7 mouse cellular contexts compared by ENCODE assay signal in genomic region chr7:89404081-89404733, GRCm38 (mm10). TPM values are rescaled to one million over a fixed set of nuclear protein-coding genes. Genes with fewer than 3 reads are reported as not detected.
A peak's percentile ranks its signal among the peaks of the same experiment; 100 is the strongest.
DNase-seq lines count a peak whose midpoint lies in the region; ATAC-seq lines count a peak whose summit lies in the region.

TSS of gene Tmem135 (minus strand) at chr7:89404222.
TSS of gene Fzd4 (plus strand) at chr7:89404355.

- H3K9me3 ChIP-seq in embryonic facial prominence, embryonic 10.5 days, result no peaks in the 10 kb centered on the region
- H3K9me3 ChIP-seq in limb, embryonic 10.5 days (replicated peaks), result no peaks in the 10 kb centered on the region
- H3K9me3 ChIP-seq in midbrain, embryonic 13.5 days, result no peaks in the 10 kb centered on the region

- peak within 1 kb of the TSS; percentile 100 for H3K4me2 ChIP-seq in midbrain, embryonic 13.5 days (replicated peaks)

- ATAC-seq in granulocyte monocyte progenitor cell, adult 5-6 weeks (replicated peaks; ENCODE audit: poor library complexity, severe bottlenecking), result peak; percentile 76
- peak; percentile 96 for ATAC-seq in midbrain, embryonic 13.5 days

- H3K27ac ChIP-seq in embryonic facial prominence, embryonic 10.5 days (replicated peaks), result peak within 1 kb of the TSS; percentile 91
- H3K27ac ChIP-seq in limb, embryonic 10.5 days, result peak within 1 kb of the TSS; percentile 93
- H3K27ac ChIP-seq in midbrain, embryonic 13.5 days, result peak within 1 kb of the TSS; percentile 83

- WGBS in embryonic facial prominence, embryonic 10.5 days, result under 1% methylated on average over 62 of the region's 62 CpGs
- WGBS in limb, embryonic 10.5 days, result under 1% methylated on average over 62 of the region's 62 CpGs
- 0% methylated on average over 42 of the region's 62 CpGs for WGBS in midbrain, embryonic 13.5 days

- H3K9ac ChIP-seq in midbrain, embryonic 13.5 days (replicated peaks), result peak within 1 kb of the TSS; percentile 80

- peak; percentile 99 for DNase-seq in adrenal gland, postnatal 10 days
- DNase-seq in embryonic facial prominence, embryonic 10.5 days (ENCODE audit: low spot score), result peak; percentile 100
- peak; percentile 97 for DNase-seq in kidney, adult 11 months
- peak; percentile 99 for DNase-seq in limb, embryonic 10.5 days (ENCODE audit: low spot score)
- peak; percentile 49 for DNase-seq in spleen, adult 12 weeks (ENCODE audit: low spot score)

- peaks cover 14% of the 10 kb centered on the region for H3K27me3 ChIP-seq in embryonic facial prominence, embryonic 10.5 days (replicated peaks; ENCODE audit: low read depth, poor library complexity, severe bottlenecking)
- peaks cover 13% of the 10 kb centered on the region for H3K27me3 ChIP-seq in limb, embryonic 10.5 days (ENCODE audit: low read depth, poor library complexity, severe bottlenecking)
- peaks cover 36% of the 10 kb centered on the region for H3K27me3 ChIP-seq in midbrain, embryonic 13.5 days

- peaks cover 25% of the 10 kb centered on the region for H3K36me3 ChIP-seq in embryonic facial prominence, embryonic 10.5 days (replicated peaks)
- peaks cover 16% of the 10 kb centered on the region for H3K36me3 ChIP-seq in limb, embryonic 10.5 days
- H3K36me3 ChIP-seq in midbrain, embryonic 13.5 days, result no peaks in the 10 kb centered on the region

- peaks cover 60% of the 10 kb centered on the region for H3K4me1 ChIP-seq in embryonic facial prominence, embryonic 10.5 days
- peaks cover 40% of the 10 kb centered on the region for H3K4me1 ChIP-seq in limb, embryonic 10.5 days
- peaks cover 22% of the 10 kb centered on the region for H3K4me1 ChIP-seq in midbrain, embryonic 13.5 days (replicated peaks)

- peak within 1 kb of the TSS; percentile 87 for H3K4me3 ChIP-seq in embryonic facial prominence, embryonic 10.5 days
- H3K4me3 ChIP-seq in limb, embryonic 10.5 days, result peak within 1 kb of the TSS; percentile 89
- peak within 1 kb of the TSS; percentile 74 for H3K4me3 ChIP-seq in midbrain, embryonic 13.5 days (replicated peaks)

RNA-seq across cellular contexts. Expression of gene Tmem135, which starts in this region (rescaled TPM):
- total RNA-seq in adrenal gland, postnatal 10 days (2021), result 10 to 100 TPM; 90.8 to 97.3 TPM
- polyA plus RNA-seq in embryonic facial prominence, embryonic 10.5 days (2016; fragmentation: Nextera tagmentation; extraction: Ambion mirVana), result 15.8 and 18.0 TPM in 2 replicates
- 21.5 and 23.1 TPM in 2 replicates for total RNA-seq in granulocyte monocyte progenitor cell, adult 5-6 weeks (2014; fragmentation: Nextera tagmentation)
- 18.1 and 18.9 TPM in 2 replicates for total RNA-seq in granulocyte monocyte progenitor cell, adult 5-6 weeks (2017)
- 14.5 and 16.1 TPM in 2 replicates for polyA plus RNA-seq in limb, embryonic 10.5 days (2016; fragmentation: Nextera tagmentation; extraction: Ambion mirVana)
- 18.2 and 21.4 TPM in 2 replicates for polyA plus RNA-seq in midbrain, embryonic 13.5 days (2015; fragmentation: Nextera tagmentation; extraction: Ambion mirVana)

RNA-seq across cellular contexts. Expression of gene Fzd4, which starts in this region (rescaled TPM):
- total RNA-seq in adrenal gland, postnatal 10 days (2021), result 10 to 100 TPM; 73.5 to 79.2 TPM
- 10.2 and 11.5 TPM in 2 replicates for polyA plus RNA-seq in embryonic facial prominence, embryonic 10.5 days (2016; fragmentation: Nextera tagmentation; extraction: Ambion mirVana)
- total RNA-seq in granulocyte monocyte progenitor cell, adult 5-6 weeks (2014; fragmentation: Nextera tagmentation), result 0.34 and 2.4 TPM in 2 replicates
- total RNA-seq in granulocyte monocyte progenitor cell, adult 5-6 weeks (2017), result 0.78 and 1.1 TPM in 2 replicates
- 3.9 and 6.4 TPM in 2 replicates for polyA plus RNA-seq in limb, embryonic 10.5 days (2016; fragmentation: Nextera tagmentation; extraction: Ambion mirVana)
- polyA plus RNA-seq in midbrain, embryonic 13.5 days (2015; fragmentation: Nextera tagmentation; extraction: Ambion mirVana), result 1.2 and 1.3 TPM in 2 replicates

Comparison
In these comparisons a context has a peak if more than half of its experiments do, and no peak if none do; other contexts are left out.
1. Peak in every context shown above with its lines: DNase-seq, ATAC-seq, H3K4me3 ChIP-seq and H3K27ac ChIP-seq.
2. RNA of gene Fzd4 (total RNA-seq): 73.5 to 79.2 TPM in adrenal gland, postnatal 10 days; 0.34 to 2.4 TPM in granulocyte monocyte progenitor cell, adult 5-6 weeks; every median in the first group is over 10 times any median in the second.
3. DNase-seq: peak in every context shown above with its lines; median percentile 100 in embryonic facial prominence, embryonic 10.5 days; 99 in adrenal gland, postnatal 10 days; 99 in limb, embryonic 10.5 days; 97 in kidney, adult 11 months; 49 in spleen, adult 12 weeks.